20 mouse cellular contexts compared by ENCODE assay signal in the genomic region with DNA sequence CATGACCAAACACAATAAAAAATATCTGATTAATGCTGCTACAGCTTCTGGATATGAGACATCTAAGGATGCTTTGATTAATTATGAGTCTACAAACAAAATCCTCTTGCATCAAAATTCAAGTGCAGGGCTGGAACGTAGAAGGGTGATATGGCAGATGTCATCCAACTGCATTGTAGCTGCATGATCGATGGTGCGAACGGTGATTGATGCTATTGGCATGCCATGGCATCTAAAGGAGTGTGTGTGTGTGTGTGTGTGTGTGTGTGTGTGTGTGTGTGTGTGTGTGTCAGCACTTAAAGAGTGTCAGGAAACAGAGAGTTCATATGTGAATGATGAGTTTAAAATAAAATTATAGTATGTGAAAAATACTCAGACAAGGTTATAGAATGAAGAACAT.
"Had no signal": no experiment of that assay in that cellular context is flagged by ENCODE, and none has a peak within 500 bp of the region (broad histone marks: within the 10 kb centered on the region; RNA-seq: fewer than 3 reads in every experiment).

No protein-coding gene starts in this region.

- H3K9ac ChIP-seq: limb, embryonic 13.5 days; liver, embryonic 12.5 days; liver, embryonic 15.5 days; lung, embryonic 15.5 days; midbrain, embryonic 13.5 days; neural tube, embryonic 12.5 days; neural tube, embryonic 15.5 days had no signal

- H3K9me3 ChIP-seq: limb, embryonic 13.5 days; liver, embryonic 12.5 days; liver, embryonic 15.5 days; lung, embryonic 15.5 days; megakaryocyte, embryonic 14.5 days; midbrain, embryonic 10.5 days; midbrain, embryonic 13.5 days; neural tube, embryonic 12.5 days; neural tube, embryonic 15.5 days had no signal

- DNase-seq: kidney, adult 2 months; kidney, postnatal 25 days; layer of hippocampus, adult 9-11 months; liver; lung, adult 18-20 months; lung, postnatal 10 days; lung, postnatal 36 days; thymus, adult 18-20 months; thymus, postnatal 36 days had no signal

- H3K4me1 ChIP-seq: limb, embryonic 13.5 days; liver, embryonic 12.5 days; liver, embryonic 15.5 days; lung, embryonic 15.5 days; megakaryocyte, embryonic 14.5 days; midbrain, embryonic 10.5 days; midbrain, embryonic 13.5 days; neural tube, embryonic 12.5 days; neural tube, embryonic 15.5 days had no signal

- H3K4me2 ChIP-seq: limb, embryonic 13.5 days; liver, embryonic 12.5 days; liver, embryonic 15.5 days; lung, embryonic 15.5 days; midbrain, embryonic 13.5 days; neural tube, embryonic 12.5 days; neural tube, embryonic 15.5 days had no signal

- H3K4me3 ChIP-seq: layer of hippocampus, adult 2 months; limb, embryonic 13.5 days; liver, embryonic 12.5 days; liver, embryonic 15.5 days; lung, embryonic 15.5 days; megakaryocyte, embryonic 14.5 days; midbrain, embryonic 10.5 days; midbrain, embryonic 13.5 days; neural tube, embryonic 12.5 days; neural tube, embryonic 15.5 days had no signal

- H3K27ac ChIP-seq: kidney, postnatal 0 days; layer of hippocampus, adult 2 months; limb, embryonic 13.5 days; liver, embryonic 12.5 days; liver, embryonic 15.5 days; lung, embryonic 15.5 days; midbrain, embryonic 10.5 days; midbrain, embryonic 13.5 days; neural tube, embryonic 12.5 days; neural tube, embryonic 15.5 days had no signal

- ATAC-seq: liver, embryonic 12.5 days; midbrain, embryonic 13.5 days had no signal

- H3K27me3 ChIP-seq: limb, embryonic 13.5 days; liver, embryonic 12.5 days; liver, embryonic 15.5 days; lung, embryonic 15.5 days; megakaryocyte, embryonic 14.5 days; midbrain, embryonic 13.5 days; neural tube, embryonic 12.5 days; neural tube, embryonic 15.5 days had no signal

- H3K36me3 ChIP-seq: limb, embryonic 13.5 days; liver, embryonic 12.5 days; liver, embryonic 15.5 days; lung, embryonic 15.5 days; midbrain, embryonic 10.5 days; midbrain, embryonic 13.5 days; neural tube, embryonic 12.5 days; neural tube, embryonic 15.5 days had no signal
